Mouse (Mus musculus): Measurements from ENCODE around the gene Klhdc3.

Klhdc3 gene

GRCm38 (mm10) chr17:46661351-46661750 is 19.4 kb downstream of the Klhdc3 start:
- no peak for DNase-seq (ENCODE audit: low spot score in 2 of 2)

- DNase-seq (ENCODE audit: low spot score in 2 of 2) = no peak
Measured at GRCm38 (mm10) chr17:46656054-46656453, 24.7 kb downstream of the Klhdc3 start.

- no peak for DNase-seq (ENCODE audit: low spot score in 2 of 2)
Measured at GRCm38 (mm10) chr17:46651755-46652547, 28.8 kb downstream of the Klhdc3 start.

GRCm38 (mm10) chr17:46651292-46651691 is 29.4 kb downstream of the Klhdc3 start:
- DNase-seq (ENCODE audit: low spot score in 2 of 2) = no peak

GRCm38 (mm10) chr17:46650232-46651031 is 30.3 kb downstream of the Klhdc3 start, which contains the start of gene Cul7:
Cul7 (plus strand) TSS chr17:46650337.
- DNase-seq (ENCODE audit: low spot score in 2 of 2) = peak; percentile 94 to 95

- no peak for DNase-seq (ENCODE audit: low spot score in 2 of 2)
Measured at GRCm38 (mm10) chr17:46649811-46650210, 30.9 kb downstream of the Klhdc3 start.

- DNase-seq (ENCODE audit: low spot score in 2 of 2) = no peak
Measured at GRCm38 (mm10) chr17:46648436-46648835, 32.3 kb downstream of the Klhdc3 start.

- DNase-seq (ENCODE audit: low spot score in 2 of 2) = no peak
Measured at GRCm38 (mm10) chr17:46647279-46647678, 33.4 kb downstream of the Klhdc3 start.

GRCm38 (mm10) chr17:46646322-46646662 is 34.4 kb downstream of the Klhdc3 start:
- no peak for DNase-seq (ENCODE audit: low spot score in 2 of 2)

GRCm38 (mm10) chr17:46645561-46646321 is 35.0 kb downstream of the Klhdc3 start, which contains the start of the genes Klc4 and Mrpl2:
Klc4 (minus strand) TSS chr17:46646022.
Mrpl2 (plus strand) TSS chr17:46646229.
- peak; percentile 97 to 99 for DNase-seq (ENCODE audit: low spot score in 2 of 2)

GRCm38 (mm10) chr17:46644916-46645475 is 35.7 kb downstream of the Klhdc3 start:
- peak in 1 of 2 experiments; percentile 58 for DNase-seq (ENCODE audit: low spot score in 2 of 2)

- DNase-seq (ENCODE audit: low spot score in 2 of 2) = no peak
Measured at GRCm38 (mm10) chr17:46644152-46644805, 36.4 kb downstream of the Klhdc3 start.

GRCm38 (mm10) chr17:46642060-46642459 is 38.7 kb downstream of the Klhdc3 start:
- no peak for DNase-seq (ENCODE audit: low spot score in 2 of 2)

- no peak for DNase-seq (ENCODE audit: low spot score in 2 of 2)
Measured at GRCm38 (mm10) chr17:46639929-46640328, 40.8 kb downstream of the Klhdc3 start.

GRCm38 (mm10) chr17:46636831-46637523 is 43.7 kb downstream of the Klhdc3 start:
- DNase-seq (ENCODE audit: low spot score in 2 of 2) = peak in 1 of 2 experiments; percentile 42

- DNase-seq (ENCODE audit: low spot score in 2 of 2) = peak; percentile 83 to 86
Measured at GRCm38 (mm10) chr17:46629685-46630441, 50.9 kb downstream of the Klhdc3 start.

- DNase-seq (ENCODE audit: low spot score in 2 of 2) = peak; percentile 89 to 91
Measured at GRCm38 (mm10) chr17:46628791-46629684, 51.7 kb downstream of the Klhdc3 start, which contains the start of gene Ptk7. Ptk7 (minus strand) TSS chr17:46629504.

- DNase-seq (ENCODE audit: low spot score in 2 of 2) = no peak
Measured at GRCm38 (mm10) chr17:46628471-46628790, 52.3 kb downstream of the Klhdc3 start.

- DNase-seq (ENCODE audit: low spot score in 2 of 2) = no peak
Measured at GRCm38 (mm10) chr17:46627409-46627808, 53.3 kb downstream of the Klhdc3 start.
